Mouse (Mus musculus) liver, embryonic 14.5 days (tissue): ENCODE results near the gene Cbx7.

Experiments used
- CTCF ChIP-seq: IDR thresholded peaks from 2 replicates; pipeline ENCODE4 v1.5.1; 2016; ENCODE audit warnings: antibody characterized with exemption, low read depth, control low read depth
- EP300 ChIP-seq: IDR thresholded peaks from 2 replicates; pipeline ENCODE4 v1.6.1; 2016; ENCODE audit warnings: antibody characterized with exemption, low read depth

GRCm38 (mm10) chr15:79970491-79970890 is 428 bp downstream of the Cbx7 start:
- TF ChIP-seq CTCF (no peak), EP300 (no peak)
